Mouse (Mus musculus): ENCODE measurements around the gene Tmem53. TPM values are rescaled to one million over a fixed set of nuclear protein-coding genes. Genes with fewer than 3 reads are reported as not detected.

Tmem53 gene
- polyA plus RNA-seq, 1 experiment from 2014 or later: 11.6 TPM

DNA sequence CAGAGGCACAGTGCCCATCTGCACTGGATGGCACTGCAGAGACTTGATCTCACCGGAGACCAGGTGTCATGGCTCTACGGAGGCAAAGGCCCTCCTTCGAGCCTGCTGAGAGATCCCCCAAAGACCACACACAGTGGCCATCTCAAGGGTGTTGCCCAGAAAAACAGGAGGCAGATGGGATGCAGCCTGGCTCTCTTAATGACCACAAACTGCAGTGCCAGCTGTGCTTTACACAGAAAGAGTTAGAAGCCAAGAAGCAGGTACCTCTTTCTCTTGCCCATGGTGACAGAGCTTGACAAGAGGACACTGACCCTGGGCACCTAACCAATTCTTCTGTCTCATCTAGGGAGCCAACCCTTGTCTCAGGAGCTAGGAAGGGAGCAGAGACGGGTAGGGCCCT, 32.6 kb downstream of the Tmem53 start:
- DNase-seq (ENCODE audit: low spot score) (no peak), ATAC-seq (ENCODE audit: low FRiP score) (no peak)
- H3K36me3 ChIP-seq (replicated peaks; ENCODE audit: control insufficient read depth, insufficient read depth): peaks cover 43% of the 10 kb centered on the region
- H3K9ac ChIP-seq: no peak overlapping the region
- 29% methylated on average over 4 of the region's 4 CpGs for WGBS
- H3K27ac ChIP-seq: peak overlapping the region; percentile 68; the same call in 1 of the 2 replicates
- peaks cover 59% of the 10 kb centered on the region for H3K4me1 ChIP-seq (replicated peaks; ENCODE audit: control insufficient read depth, insufficient read depth, low read length)
- H3K9me3 ChIP-seq (ENCODE audit: control insufficient read depth, low read length): no peaks in the 10 kb centered on the region
- no peak overlapping the region for H3K4me2 ChIP-seq (replicated peaks)
- H3K4me3 ChIP-seq (replicated peaks; ENCODE audit: low read length): no peak overlapping the region
- no peaks in the 10 kb centered on the region for H3K27me3 ChIP-seq (ENCODE audit: control insufficient read depth, insufficient read depth, low read length)

DNA sequence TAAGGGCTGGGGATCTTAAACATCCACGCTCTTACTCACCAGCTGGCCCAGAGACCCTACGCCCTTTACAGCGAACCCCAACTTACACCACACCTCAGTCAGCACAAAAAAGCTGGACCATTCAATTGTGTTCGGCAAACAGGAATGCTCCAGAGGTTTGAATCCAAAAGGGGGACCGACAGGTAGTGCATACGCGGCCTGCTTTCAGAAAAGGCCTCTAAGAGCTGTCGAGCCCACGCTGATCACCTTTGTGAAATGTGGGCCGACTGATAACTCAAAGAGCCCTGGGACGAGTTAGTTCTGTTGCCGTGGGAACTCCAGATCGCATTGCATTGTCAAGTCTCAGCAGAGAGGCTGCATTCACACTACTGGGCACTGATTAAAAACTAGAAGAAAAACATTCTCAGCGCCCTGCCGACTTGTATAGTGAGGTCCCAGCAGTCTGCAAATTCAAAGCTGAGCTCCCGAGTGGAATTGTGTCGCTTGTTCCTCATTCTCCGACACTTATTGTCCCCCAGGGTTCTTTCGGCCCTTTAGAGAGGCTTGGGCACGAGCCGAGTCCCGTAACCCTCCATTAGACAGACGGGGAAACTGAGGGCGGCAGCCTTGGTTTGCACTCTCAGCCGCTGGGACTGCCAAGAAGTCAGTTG, 36.7 kb downstream of the Tmem53 start:
- H3K9me3 ChIP-seq (ENCODE audit: control insufficient read depth, low read length): no peaks in the 10 kb centered on the region
- H3K4me1 ChIP-seq (replicated peaks; ENCODE audit: control insufficient read depth, insufficient read depth, low read length): peaks cover 44% of the 10 kb centered on the region
- peak overlapping the region; percentile 73 for H3K4me3 ChIP-seq (replicated peaks; ENCODE audit: low read length)
- 18% methylated on average over 25 of the region's 25 CpGs for WGBS
- peaks cover 37% of the 10 kb centered on the region for H3K36me3 ChIP-seq (replicated peaks; ENCODE audit: control insufficient read depth, insufficient read depth)
- H3K27ac ChIP-seq: peak overlapping the region; percentile 89
- peak overlapping the region; percentile 78 for H3K9ac ChIP-seq
- H3K27me3 ChIP-seq (ENCODE audit: control insufficient read depth, insufficient read depth, low read length): no peaks in the 10 kb centered on the region
- ATAC-seq (ENCODE audit: low FRiP score) (no peak), DNase-seq (ENCODE audit: low spot score) (no peak)
- peak overlapping the region; percentile 75 for H3K4me2 ChIP-seq (replicated peaks)

DNA sequence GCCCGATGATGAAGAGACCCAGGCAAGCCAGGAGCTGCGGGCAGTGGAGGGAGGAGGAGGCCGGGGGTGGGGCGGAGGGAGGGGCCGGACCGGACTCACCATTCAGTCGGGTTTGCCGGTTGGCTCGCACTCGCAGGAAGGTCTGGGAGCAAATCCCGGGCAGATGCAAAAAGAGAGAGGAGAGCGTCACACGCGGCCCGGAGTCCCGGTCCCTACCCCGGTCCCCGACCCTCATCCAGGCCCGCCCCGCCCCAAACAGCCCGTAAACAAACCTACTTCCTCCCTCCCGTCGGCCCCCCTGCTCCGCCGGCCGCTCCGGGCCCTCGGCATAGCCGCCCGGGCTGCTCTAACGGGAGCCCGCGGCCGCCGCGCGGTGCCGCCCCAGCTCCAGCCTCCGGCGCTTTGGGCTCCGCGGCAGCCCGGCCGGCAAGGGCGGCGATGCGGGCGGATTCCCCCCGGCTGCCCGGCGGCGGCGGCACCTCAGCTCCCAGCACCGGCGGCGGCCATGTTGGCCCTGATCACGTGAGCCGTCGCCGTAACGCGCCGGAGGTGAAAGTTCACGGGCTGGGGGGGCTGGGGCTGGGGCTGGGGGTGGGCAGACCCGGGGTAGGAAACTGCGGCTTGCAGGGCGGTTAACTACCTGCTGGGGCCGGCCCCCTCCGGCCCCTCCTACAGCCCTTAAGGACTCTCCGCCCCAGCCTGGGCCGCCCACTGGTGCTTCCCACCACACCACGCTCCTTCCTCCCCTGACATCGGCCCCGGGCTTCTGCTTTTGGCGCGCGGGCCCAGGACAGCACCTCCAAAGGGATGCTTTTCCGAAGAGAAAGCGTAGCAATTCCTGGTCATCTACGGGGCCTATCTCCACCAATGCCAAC, 37.4 kb downstream of the Tmem53 start:
- H3K9me3 ChIP-seq (ENCODE audit: control insufficient read depth, low read length): no peaks in the 10 kb centered on the region
- H3K4me3 ChIP-seq (replicated peaks; ENCODE audit: low read length): peak overlapping the region; percentile 73
- peak overlapping the region; percentile 75 for H3K4me2 ChIP-seq (replicated peaks)
- H3K36me3 ChIP-seq (replicated peaks; ENCODE audit: control insufficient read depth, insufficient read depth): peaks cover 32% of the 10 kb centered on the region
- DNase-seq (ENCODE audit: low spot score) (peak; percentile 71), ATAC-seq (ENCODE audit: low FRiP score) (peak; percentile 80)
- H3K27ac ChIP-seq: peak overlapping the region; percentile 89
- H3K4me1 ChIP-seq (replicated peaks; ENCODE audit: control insufficient read depth, insufficient read depth, low read length): peaks cover 36% of the 10 kb centered on the region
- no peaks in the 10 kb centered on the region for H3K27me3 ChIP-seq (ENCODE audit: control insufficient read depth, insufficient read depth, low read length)
- WGBS: 1% methylated on average over 59 of the region's 80 CpGs
- H3K9ac ChIP-seq: peak overlapping the region; percentile 78

DNA sequence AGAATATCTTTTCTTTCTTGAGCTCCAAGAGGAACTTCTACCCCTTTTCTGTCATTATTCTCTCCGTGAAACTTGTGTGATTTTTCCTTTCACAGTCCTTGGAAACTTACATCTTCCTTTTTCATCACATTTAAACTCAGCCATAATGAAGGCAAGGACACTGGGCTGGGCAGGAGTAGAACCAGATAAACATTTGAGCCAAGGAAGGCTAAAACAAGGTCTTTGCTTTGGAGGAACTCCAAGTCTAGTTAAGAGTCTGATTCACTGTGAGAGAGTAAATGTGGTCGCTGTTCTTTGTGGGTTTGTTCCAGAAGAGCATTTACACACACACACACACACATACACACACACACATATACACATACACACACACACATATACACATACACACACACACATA, 39.9 kb downstream of the Tmem53 start:
- no peak overlapping the region for H3K4me2 ChIP-seq (replicated peaks)
- 96% methylated on average over 2 of the region's 2 CpGs for WGBS
- H3K36me3 ChIP-seq (replicated peaks; ENCODE audit: control insufficient read depth, insufficient read depth): peaks cover 8% of the 10 kb centered on the region
- H3K9me3 ChIP-seq (ENCODE audit: control insufficient read depth, low read length): no peaks in the 10 kb centered on the region
- H3K27me3 ChIP-seq (ENCODE audit: control insufficient read depth, insufficient read depth, low read length): no peaks in the 10 kb centered on the region; the same call in 1 of the 2 replicates
- H3K4me1 ChIP-seq (replicated peaks; ENCODE audit: control insufficient read depth, insufficient read depth, low read length): peaks cover 14% of the 10 kb centered on the region
- H3K4me3 ChIP-seq (replicated peaks; ENCODE audit: low read length): no peak overlapping the region
- ATAC-seq (ENCODE audit: low FRiP score) (no peak), DNase-seq (ENCODE audit: low spot score) (no peak)
- H3K9ac ChIP-seq: no peak overlapping the region
- H3K27ac ChIP-seq: no peak overlapping the region

DNA sequence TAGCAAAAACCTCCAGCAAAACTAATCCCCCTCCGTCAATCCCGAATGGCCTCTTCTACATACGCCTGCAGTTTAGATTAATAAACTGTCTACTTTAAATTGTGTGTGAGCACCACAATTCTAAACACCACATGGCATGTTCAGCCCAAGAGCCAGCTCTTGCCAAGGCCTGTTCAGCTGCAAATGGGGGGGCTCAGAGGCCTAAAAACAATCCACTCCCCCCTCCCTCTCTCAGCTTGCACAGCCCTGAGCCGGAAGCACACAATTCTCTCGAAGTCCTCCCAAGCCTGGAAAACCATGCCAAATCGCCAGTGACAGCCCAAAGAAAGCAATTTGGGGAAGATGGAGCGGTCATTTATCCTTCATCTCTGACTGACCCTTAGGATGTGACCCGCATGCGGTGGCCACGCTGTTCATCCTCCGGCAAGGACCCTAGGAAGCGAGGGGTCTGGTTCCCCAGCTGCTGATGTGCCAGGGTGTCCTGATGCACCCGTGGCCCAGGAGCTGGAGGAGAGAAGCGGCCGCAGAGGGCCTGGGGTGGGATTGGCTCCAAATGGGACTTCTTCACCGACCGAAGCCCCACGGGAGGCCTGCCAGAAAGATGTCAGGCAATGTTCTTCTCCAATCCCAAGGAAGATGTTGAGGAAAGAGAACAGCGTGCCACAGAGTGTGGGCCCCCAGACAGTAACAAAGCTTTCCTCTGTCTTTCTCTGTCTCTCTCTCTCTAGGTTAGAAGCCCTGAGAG, 45.3 kb downstream of the Tmem53 start:
- no peaks in the 10 kb centered on the region for H3K36me3 ChIP-seq (replicated peaks; ENCODE audit: control insufficient read depth, insufficient read depth)
- peaks cover 7% of the 10 kb centered on the region for H3K27me3 ChIP-seq (ENCODE audit: control insufficient read depth, insufficient read depth, low read length)
- no peak overlapping the region for H3K4me2 ChIP-seq (replicated peaks)
- H3K4me1 ChIP-seq (replicated peaks; ENCODE audit: control insufficient read depth, insufficient read depth, low read length): peaks cover 6% of the 10 kb centered on the region
- DNase-seq (ENCODE audit: low spot score) (no peak), ATAC-seq (ENCODE audit: low FRiP score) (no peak)
- 63% methylated on average over 19 of the region's 19 CpGs for WGBS
- H3K9me3 ChIP-seq (ENCODE audit: control insufficient read depth, low read length): no peaks in the 10 kb centered on the region
- no peak overlapping the region for H3K4me3 ChIP-seq (replicated peaks; ENCODE audit: low read length)
- H3K9ac ChIP-seq: no peak overlapping the region
- no peak overlapping the region for H3K27ac ChIP-seq

DNA sequence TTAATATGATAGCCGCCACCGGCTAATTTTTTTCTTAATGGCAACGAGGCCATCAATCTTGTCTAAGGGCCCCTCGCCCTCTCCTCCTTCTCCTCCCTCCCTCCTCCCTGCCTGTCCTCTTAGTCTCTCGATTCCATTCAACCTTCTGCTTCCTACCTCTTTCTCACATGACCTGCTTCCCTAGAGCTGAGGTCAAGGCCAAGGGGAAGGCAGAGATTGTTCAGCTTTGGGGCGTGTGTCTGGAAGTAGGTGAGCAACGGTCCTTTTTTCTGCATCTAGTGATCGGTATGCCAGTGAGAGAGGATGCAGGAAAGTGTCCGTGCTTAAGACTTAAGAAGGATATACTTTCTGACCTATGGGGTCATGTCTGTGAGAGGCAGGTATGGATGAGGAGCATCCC, 46.1 kb downstream of the Tmem53 start:
- no peak overlapping the region for H3K4me3 ChIP-seq (replicated peaks; ENCODE audit: low read length)
- H3K4me2 ChIP-seq (replicated peaks): no peak overlapping the region
- no peak for DNase-seq (ENCODE audit: low spot score)
- peaks cover 6% of the 10 kb centered on the region for H3K4me1 ChIP-seq (replicated peaks; ENCODE audit: control insufficient read depth, insufficient read depth, low read length)
- H3K27ac ChIP-seq: no peak overlapping the region
- WGBS: 66% methylated on average over 9 of the region's 9 CpGs
- ATAC-seq (ENCODE audit: low FRiP score): no peak
- peaks cover 15% of the 10 kb centered on the region for H3K27me3 ChIP-seq (ENCODE audit: control insufficient read depth, insufficient read depth, low read length)
- H3K9ac ChIP-seq: no peak overlapping the region
- H3K9me3 ChIP-seq (ENCODE audit: control insufficient read depth, low read length): no peaks in the 10 kb centered on the region
- no peaks in the 10 kb centered on the region for H3K36me3 ChIP-seq (replicated peaks; ENCODE audit: control insufficient read depth, insufficient read depth)

DNA sequence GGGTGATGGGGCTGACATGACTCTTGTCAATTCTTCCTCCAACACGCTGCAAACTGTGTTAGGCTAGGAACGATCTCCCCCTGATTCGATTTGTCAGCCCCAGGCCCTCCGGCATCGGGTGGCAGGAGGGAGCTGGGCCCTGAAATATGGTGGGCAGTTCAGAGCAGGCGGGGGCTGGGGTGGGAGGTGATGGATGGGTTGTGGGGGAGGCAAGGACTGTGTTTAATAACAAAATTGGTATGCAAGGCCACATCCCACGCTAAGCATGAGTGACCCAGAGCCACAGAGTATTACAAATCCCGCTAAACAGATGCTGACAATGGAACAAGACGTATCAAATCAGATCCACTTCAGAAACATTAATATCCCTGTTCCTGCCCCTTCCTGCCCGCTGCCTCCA, 48.2 kb downstream of the Tmem53 start:
- no peak overlapping the region for H3K4me3 ChIP-seq (replicated peaks; ENCODE audit: low read length)
- H3K27ac ChIP-seq: no peak overlapping the region
- H3K4me1 ChIP-seq (replicated peaks; ENCODE audit: control insufficient read depth, insufficient read depth, low read length): peaks cover 21% of the 10 kb centered on the region
- no peaks in the 10 kb centered on the region for H3K36me3 ChIP-seq (replicated peaks; ENCODE audit: control insufficient read depth, insufficient read depth)
- no peak for ATAC-seq (ENCODE audit: low FRiP score)
- H3K9ac ChIP-seq: no peak overlapping the region
- DNase-seq (ENCODE audit: low spot score): no peak
- no peak overlapping the region for H3K4me2 ChIP-seq (replicated peaks)
- WGBS: 51% methylated on average over 10 of the region's 10 CpGs
- no peaks in the 10 kb centered on the region for H3K9me3 ChIP-seq (ENCODE audit: control insufficient read depth, low read length)
- peaks cover 36% of the 10 kb centered on the region for H3K27me3 ChIP-seq (ENCODE audit: control insufficient read depth, insufficient read depth, low read length)

DNA sequence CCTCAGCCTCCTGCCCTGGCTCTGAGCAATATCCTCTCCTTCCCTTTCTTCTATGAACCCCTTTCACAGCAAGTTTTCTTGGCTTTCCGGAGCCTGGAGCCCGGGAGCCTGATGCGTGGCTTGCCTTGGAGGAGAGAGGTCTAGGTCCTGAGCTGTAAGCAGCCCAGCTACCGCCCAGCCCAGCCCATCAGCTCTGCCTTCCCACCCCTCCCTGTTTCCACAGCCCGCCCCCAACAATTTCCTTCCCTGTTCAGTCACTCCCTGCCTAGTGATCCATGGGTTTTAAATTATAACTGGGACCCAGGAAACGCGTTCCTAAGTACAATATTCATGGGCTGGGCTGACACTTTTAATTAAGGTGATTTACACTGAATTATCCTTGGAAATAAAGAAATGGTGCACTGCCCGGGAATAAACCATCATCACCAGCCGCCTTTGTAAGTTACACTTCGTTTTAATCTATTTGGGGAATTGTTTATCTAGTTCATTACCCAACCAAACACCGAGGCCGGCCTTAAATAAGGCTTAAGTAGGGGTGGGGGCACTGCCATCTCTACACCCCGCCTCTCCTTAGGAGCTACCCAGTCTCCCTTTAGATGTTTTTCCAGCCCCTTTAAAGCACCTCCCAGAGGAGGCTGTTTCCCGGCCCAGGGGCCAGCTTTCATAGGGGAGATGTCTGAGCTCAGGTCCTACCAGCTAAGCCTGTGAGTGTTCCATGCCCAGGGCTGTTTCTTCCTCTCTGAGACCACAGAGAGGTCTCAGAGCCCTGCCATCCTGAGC, 50.5 kb downstream of the Tmem53 start:
- peaks cover 22% of the 10 kb centered on the region for H3K4me1 ChIP-seq (replicated peaks; ENCODE audit: control insufficient read depth, insufficient read depth, low read length)
- H3K27me3 ChIP-seq (ENCODE audit: control insufficient read depth, insufficient read depth, low read length): peaks cover 54% of the 10 kb centered on the region
- H3K27ac ChIP-seq: no peak overlapping the region
- no peak overlapping the region for H3K4me3 ChIP-seq (replicated peaks; ENCODE audit: low read length)
- no peaks in the 10 kb centered on the region for H3K9me3 ChIP-seq (ENCODE audit: control insufficient read depth, low read length)
- H3K9ac ChIP-seq: no peak overlapping the region
- WGBS: 39% methylated on average over 14 of the region's 14 CpGs
- H3K4me2 ChIP-seq (replicated peaks): no peak overlapping the region
- no peak for ATAC-seq (ENCODE audit: low FRiP score)
- H3K36me3 ChIP-seq (replicated peaks; ENCODE audit: control insufficient read depth, insufficient read depth): no peaks in the 10 kb centered on the region
- no peak for DNase-seq (ENCODE audit: low spot score)

Measured in hindbrain, embryonic 14.5 days (tissue).